Mouse (Mus musculus) cerebellum, adult 9-10 months (tissue): Measurements from ENCODE around the gene Fry.

Source experiments
- DNase-seq: peaks from one replicate; pipeline ENCODE4 v3.0.0; 2022

Gene Fry

DNA sequence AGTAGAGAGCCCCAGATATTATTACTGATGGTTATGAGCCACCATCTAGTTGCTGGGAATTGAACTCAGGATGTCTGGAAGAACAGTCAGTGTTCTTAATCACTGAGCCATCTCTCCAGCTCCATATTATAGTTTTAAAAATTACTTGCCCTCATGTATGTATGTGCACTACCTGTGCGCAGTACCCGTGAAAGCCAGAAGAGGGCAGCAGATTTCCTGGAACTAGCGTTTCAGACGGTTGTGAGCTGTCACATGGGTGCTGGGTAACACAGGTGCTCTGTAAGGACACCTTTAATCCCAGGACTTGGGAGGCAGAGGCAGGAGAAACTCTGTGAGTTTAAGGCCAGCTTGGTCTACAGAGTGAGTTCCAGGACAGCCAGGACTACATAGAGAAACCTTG, 111.3 kb downstream of the Fry start:
- no peak for DNase-seq

DNA sequence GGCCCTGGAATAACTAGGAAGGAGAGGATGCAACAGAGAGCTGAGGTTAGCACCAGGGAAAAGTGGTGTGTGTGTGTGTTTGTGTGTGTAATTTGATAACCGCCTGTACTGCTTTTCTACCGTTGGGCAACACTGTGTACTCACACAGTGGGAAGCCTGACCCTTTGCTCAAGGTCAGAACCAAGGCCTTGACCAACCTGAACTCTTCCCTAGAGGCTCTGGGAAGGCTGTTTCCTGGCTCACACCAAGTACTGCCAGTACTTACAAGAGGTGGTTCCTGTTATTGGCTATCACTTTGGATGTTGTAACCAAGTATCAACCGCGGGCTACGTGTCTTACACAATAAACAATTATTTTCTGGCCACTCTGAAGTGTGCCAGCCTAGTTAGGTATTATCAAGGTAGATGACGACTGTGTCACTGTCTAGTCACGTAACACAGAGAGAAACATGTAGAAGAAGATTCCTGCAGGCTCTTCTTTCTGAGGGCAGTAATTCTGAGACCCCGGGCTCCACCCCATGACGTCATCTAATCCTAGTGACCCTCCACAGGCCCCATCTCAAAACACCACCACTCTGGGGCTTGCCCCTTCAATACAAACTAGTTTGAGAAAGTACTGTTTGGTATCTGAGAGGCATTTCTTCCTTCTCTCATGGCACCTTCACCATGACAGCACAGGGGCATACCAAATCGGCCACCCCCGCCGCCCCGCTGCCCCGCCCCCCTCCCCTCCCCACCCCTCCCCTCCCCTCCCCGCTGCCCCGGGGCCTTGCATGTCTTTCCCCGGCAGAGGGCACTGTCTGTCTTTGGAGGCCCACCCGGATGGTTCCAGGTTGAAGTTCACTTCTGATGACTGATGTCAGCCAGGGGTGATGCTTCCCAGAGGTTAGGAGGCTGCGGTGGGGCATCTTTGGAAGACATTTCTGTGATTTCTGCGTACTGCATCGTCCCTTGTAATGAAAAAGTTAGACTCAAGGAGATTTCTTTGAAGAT, 114.0 kb downstream of the Fry start:
- DNase-seq, result no peak

DNA sequence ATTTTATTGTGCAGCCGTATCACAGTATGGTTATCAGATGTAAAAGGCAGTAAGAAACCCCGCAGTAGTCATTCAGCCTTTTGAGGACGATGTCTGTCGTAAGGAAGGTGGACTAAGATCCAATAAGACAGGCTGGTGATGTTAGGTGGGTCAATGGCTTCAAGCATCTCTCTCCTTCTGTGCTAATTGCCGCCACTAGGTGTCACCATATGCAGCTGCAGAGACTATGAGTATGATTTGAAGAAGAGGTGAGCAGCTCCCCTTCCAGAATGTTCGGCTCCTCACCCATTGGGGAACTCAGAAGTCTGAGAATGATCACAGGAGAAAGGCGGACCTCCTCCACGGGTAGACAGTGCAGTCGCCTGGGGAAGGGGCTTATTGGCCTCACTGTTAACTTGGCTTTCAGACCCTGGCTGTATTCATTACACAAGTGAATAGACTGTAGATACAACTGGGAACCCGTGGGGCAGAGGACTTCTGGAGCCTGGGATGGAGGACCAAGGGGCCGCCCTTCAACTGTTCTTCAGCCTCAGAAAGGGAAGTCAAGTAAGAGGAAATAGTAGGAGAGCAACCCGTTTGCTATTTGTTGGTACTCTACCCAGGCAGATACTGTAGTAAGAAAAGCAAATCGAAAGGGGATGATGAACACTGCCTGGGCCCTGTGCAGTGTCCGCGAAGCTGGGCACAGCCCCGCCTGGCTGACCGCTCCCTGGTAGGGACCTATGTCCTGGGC, 114.9 kb downstream of the Fry start:
- peak; percentile 90 for DNase-seq

DNA sequence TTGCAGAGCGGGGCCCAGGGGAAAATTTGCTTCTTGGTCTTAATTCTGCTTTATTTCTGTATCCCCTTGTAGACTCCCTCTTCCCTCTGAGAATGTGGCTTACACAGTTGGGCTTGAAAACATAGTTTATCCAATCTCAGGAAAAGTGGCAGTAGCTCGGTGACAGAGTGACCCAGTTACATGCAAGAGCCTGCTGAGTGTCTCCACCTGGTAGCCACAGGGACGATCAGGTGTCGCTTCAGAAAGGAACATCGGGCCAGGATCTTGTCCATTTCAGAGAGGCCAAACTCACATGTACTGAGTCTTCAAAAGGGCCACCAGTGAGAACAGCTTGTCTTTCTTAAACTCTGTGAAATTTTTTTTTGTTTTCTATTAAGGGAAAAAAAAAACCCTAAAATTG, 117.5 kb downstream of the Fry start:
- peak; percentile 84 for DNase-seq

DNA sequence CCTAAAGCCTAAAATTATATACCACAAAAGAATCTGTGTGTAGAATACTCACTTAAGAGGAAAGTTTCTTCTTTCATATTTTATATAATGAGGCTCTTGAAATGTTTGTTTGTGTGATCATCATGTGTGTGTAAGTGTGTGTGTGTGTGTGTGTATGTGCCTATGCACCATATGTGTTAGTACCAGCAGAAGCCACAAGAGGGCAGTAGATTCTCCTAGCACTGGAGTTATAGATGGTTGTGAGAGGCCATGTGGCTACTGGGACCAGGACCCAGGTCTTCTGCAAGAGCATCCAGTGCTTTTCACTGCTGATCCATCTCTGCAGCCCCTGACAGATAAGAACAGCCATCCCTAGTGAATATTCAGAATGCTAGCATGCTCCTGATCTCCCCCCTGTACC, 118.2 kb downstream of the Fry start:
- no peak for DNase-seq

DNA sequence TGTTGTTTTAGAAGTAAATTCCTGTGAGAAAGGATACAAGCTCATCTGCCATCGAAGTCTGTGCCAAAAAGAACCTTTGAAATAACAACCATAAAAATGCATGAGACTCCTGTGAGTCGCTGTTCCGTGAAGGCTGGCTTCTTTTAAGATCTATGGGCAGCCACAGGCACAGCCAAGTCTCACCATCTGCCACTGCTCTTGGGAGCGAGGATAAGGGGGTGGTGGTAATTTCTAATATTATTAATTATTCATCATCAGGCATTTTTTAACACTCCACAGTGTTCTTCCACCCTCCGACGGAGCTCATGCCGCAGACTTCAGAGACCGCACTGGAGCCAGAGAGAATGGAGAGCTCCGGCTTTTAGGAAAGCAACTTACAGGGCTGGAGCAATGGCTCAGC, 123.2 kb downstream of the Fry start:
- DNase-seq, result peak; percentile 58

DNA sequence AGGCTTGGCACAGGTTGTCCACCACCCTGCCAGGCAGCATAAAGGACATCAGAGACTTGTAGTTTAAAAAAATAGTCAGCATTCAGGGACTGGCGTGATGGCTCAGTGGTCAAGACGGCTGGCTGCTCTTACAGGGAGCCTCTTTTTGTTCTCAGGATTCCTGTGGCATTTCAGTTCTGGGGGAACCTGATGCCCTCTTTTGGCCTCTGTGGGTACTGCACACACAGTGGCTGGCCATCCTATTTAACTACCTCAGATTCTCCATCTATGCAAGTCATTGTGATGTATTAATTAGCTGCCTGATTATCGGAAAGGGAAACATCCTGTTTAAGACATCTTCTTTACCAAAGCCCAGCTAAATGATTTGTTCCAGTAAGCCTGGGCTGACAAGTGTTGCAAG, 128.3 kb downstream of the Fry start:
- DNase-seq, result no peak

DNA sequence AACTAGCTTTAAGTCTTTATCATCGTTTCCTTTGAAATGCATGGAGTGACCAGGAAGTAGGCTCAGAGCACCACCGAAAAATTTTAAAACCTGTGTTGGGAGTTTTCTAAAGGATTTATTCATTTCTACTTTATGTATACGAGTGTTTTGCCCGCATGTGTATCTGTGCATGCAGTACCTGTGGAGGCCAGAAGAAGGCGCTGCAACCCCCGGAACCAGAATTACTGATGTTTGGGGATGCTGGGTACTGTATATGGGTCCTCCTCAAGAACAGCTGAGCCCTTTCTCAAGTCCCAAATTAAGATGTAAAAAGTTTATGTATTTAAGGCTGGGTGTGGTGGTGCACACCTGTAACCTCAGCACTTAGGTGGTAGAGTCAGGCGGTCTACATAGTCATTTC, 139.3 kb downstream of the Fry start:
- DNase-seq, result no peak

DNA sequence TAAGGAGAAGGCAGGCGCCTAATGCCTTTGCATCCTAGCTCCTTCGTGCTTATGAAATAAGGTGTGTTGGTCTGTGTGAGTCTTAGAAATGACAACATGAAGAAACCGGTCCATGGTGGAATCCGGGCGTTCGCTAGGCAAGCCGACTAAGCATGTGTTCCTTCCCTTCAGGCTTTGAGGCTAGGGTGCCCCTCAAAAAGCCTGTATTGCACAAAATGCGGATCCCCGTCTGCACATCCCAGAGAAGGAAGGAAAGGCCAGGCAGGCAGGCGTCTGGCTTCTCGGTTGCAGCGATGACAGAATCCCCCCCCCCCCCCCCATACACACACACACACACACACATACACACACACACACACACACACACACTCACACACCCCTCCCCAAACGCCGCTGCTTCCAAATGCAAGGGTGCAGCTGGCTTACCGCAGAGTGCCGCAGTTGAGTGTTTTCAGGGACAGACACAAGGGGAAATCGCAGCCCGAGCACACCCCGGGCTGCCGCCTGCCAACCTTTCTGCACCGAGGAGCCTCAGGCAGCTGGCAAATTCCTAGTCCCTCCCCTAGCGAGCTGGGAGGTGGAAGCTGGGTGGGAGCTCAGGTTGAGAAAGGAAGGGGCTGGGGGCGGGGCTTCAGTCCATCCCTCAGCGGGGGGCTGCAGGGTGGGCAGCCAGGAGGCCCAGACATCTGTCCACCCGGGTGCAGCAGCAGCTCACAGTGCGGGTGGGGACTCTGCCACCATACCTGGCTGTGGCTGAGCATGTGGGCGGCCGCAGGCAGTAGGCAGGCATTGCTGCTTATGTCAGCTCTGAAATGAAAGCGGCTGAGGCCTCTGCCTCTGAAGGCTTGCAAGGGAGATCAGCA, 141.0 kb downstream of the Fry start:
- DNase-seq, result peak; percentile 88

DNA sequence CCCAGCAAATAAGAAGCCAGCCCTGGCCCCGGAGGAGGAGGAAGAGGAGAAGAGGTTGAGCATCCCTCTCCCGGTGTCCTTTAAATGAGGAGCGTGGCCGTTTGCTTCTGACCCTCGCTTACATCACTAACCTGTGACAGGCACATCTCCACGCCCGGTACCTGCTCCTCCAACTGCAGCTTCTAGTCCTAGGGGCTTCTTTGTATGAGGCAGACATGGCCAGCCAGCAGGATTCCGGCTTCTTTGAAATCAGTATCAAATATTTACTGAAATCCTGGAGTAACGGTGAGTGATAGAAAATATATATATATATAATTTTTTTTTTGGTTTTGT, 141.6 kb downstream of the Fry start:
- DNase-seq, result no peak

DNA sequence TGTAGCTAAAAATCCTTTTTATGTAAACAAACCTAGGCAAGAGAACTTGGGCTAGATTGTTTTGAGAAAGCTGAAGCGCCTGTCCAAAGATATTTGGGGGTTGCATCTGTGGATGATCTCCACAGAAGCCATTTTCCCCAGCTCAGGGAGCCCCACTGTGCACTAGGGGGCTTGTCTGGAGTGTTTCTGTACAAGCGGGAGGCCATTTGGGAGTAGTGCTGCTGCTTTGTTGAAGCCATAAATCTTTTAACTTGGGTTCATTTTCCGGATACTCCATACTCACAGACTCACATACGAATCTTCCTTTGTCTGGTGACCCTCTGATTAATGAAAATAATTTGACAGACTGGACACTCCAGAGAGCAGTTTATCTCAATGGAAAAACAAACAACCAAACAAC, 142.9 kb downstream of the Fry start:
- no peak for DNase-seq

DNA sequence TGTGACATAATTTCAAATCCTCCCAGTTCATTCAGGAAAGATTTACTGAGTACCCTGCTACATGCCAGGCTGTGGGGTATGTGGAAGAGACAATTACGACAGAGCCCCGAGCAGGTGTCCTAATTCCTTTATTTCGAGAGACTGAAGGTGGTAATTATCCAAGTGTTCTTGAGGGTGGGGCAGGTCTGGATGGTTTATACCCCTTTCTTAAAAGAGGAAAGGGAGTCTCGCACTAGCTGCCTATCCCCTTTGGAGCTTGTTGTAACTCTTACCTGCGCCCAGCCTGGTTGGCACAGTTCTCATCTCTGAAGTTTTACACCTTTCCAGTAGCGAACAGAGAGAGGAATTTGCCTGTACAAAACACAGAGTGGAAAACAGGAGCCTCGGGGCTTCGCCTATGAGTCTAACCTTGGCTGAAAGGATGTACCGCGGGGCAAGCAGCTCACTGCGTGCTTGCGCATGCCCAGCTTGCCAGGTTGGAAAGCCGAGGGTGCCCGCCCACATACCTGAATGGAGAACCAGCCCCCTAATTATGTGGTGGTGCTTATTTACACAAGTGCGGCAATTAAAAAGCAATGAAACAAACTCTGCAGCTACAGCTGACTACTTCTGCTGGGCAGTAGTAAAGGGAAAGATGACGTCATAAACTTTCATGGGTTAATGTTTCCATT, 143.7 kb downstream of the Fry start:
- DNase-seq, result peak; percentile 73

DNA sequence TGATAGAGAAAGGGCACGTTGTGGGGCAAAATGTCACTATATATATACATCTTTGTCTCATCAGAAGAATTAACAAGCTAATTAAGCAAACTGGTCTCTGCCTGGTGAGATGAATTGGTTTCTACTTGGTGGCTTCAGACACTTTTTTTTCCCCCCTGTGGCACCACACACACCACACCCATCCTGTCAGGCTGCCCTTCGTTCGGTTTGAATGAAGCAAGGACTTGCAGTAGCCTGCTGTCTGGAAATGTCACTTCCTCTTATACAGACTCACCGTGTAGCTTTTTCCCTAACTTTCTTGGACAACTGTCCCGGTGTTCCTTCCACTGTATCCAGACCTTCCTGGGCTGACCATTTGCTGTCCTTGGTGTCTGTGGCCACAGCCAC, 144.3 kb downstream of the Fry start:
- peak; percentile 53 for DNase-seq

DNA sequence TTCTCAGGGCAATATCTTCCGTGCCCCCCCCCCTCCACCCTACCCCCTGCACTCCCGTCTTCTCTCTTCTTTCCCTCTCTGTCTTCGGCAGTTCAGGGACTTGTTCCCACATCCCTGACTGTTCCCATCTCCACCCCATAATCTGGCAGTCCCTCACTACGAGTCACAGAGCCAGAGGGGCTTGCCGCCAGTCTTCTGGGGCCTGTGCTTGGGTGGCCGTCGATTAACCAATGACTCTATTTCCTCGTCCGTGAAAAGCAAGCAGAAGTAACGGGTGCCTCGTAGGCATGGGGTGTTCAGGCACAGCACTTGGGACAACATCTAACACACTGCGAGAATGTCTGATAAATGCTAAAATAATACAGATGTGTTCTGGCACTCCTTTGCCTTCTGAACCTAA, 144.7 kb downstream of the Fry start:
- DNase-seq, result no peak

DNA sequence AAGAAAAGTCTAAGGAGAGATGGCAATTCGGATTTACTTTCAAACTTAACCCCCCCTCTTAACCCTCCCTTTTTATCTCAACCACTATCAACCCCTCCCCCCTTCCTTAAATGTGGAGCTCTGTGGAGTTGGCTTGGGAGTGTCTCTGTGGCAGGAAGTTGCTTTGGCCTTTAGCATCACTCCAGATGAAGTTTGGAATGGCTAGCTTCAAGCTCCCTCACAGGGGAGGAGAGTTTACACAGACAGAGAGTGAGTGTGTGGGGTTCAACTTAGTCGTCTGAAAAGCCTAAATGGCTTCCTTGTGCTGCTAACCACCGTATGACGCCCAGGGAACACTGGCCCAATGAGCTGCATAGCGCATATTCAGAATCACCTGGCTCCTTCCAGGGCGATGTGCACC, 145.2 kb downstream of the Fry start:
- DNase-seq, result no peak

DNA sequence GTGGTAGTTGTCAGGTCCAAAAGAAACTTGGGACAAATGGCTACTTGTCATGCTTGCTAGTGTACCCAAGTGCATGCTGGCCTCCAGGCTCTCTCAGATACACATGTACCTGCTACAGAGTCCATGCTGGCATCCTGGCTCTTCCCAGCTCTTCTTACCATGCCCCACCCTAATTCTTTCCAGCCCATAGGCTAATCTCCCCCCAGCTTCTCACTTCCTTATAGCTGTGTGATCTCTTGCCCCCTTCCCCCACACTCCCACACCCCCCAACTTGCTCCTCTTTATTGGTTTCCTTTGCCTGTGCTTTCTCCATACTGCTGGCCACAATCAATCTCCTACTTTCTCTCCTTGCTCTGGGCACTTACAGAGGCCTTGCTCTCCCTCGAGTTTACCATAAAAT, 146.6 kb downstream of the Fry start:
- no peak for DNase-seq

DNA sequence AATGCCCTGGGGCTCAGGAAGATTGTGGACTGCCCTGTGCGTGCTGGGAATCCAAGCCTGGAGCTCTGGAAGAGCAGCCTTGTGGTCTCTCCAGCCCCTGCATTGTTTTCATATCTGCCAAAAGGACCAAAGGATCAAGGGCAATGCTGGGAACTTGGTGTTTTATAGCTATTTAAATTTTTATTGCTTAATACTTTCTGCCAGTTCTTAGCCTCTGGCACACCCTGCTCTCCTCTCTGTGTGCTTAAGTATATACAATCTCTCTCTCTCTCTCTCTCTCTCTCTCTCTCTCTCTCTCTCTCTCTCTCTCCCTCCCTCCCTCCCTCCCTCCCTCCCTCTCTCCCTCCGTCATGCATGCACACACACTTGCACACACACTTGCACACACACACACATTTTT, 147.5 kb downstream of the Fry start:
- no peak for DNase-seq

DNA sequence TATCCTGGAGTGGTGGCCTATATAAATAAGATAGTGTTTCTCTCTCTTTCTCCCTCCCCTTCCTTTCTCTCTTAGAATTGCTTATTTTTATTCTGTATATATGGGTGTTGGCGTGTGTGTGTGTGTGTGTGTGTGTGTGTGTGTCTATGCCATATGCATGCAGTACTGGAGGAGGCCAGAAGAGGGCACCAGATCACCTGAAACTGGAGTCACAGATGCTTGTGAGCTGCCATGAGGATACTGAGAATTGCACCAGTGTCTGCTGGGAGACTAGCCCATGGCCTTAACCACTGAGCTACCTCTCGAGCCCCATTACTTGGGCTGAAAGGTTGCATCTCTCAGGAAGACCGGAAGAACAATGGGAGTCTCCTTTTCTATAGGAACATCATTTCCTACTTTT, 149.8 kb downstream of the Fry start:
- DNase-seq, result no peak

DNA sequence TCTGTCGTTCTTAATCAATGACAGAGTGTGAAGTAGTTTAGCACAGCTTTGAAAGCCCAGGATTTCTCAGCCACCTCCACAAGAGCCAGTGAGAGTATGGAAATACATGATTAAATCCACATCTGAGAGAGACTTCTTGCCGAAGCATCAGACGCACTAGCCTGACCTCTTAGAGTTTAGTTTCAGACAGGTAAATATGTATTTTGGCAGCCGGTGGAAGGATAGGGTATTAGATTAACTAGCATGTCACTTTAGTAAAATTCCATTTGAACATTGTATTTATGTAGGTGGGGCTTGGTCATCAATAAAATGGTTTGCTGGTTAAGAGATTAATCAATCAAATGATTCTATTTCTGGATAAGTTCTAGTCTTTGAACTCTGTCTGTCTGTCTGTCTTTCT, 152.0 kb downstream of the Fry start:
- DNase-seq, result no peak

DNA sequence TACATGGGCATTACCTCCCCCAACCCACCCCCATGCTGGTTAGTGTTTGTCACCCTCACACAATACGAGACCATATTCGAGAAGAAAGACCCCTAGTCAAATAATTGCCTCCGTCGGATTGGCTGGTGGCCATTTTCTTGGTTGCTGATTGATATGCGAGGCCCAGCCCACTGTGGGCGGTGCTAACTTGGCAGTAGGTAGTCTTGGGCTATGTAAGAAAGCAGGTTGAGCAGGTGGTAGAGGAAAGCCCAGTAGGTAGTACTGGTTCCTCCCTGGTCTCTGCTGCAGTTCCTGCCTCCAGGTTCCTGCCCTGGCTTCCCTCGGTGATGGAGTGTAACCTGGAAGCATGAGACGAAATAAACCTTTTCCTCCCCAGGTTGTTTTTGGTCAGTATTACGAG, 153.7 kb downstream of the Fry start:
- no peak for DNase-seq

DNA sequence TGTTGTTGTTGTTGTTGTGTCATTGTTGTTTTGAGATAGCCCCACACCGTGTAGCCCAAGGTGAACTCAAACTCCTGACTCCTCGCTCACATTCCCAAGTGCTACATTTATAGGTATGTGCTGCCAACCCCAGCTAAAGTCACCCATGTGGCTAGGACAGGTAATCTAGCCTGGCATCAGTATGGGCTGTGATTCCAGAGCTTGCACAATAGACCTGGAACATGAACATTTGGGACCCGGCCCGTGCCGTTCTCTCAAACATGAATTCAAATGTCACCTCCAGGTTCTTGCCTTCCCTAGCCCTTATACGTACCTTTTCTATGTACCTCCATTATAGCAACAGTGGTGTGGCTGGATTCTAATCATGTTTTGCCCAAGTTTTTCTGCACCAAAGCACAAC, 156.9 kb downstream of the Fry start:
- DNase-seq, result no peak

DNA sequence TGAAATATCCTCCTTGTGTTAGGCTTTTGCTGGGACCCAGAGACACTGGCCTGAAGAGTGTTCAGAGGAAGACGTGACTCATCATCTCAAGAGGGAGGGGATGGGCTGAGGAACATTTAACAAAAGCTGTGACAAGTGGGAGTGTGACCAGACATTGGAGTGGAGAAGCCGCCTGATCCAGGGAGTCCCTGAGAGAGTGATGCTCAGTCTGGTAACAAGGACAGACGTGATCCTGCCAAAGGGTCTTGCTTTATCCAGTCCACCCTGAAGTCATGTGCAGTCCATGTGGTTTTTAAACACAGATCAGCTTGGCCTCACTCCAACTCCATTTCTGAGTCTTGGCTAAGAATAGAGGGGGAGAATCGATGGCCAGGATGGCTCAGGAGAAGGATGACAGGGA, 158.2 kb downstream of the Fry start:
- DNase-seq, result no peak

DNA sequence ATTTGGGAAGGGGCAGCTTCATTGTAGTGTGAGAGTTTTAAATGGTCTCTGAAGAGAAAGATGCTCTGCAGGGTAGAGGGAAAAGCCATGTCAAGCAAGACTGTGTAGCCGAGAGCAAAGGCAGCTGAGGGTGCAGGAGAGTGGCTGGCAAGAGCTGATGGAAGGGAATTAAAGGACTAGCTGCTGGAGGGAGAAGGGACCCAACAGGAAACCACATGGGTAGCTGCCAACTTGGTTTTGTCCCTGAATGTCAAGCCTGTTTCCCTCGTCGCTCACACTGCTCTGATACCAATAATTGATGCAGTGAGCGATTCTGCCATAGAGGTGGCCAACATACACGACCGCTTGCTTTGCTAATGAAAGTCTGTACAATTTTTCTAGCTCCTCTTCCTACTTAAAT, 160.9 kb downstream of the Fry start:
- peak; percentile 27 for DNase-seq
